Mouse (Mus musculus) kidney, postnatal 4 days (tissue): ENCODE measurements at regions not wholly inside any gene's neighbourhood (a gene's known extent, or its start where the extent isn't known, plus 50 kb on each side); places are given as distances from the start of the nearest gene placed in this dataset.
A peak's percentile ranks its signal among the peaks of the same experiment; 100 is the strongest.

Source experiments
- DNase-seq, 2 experiments: peaks; one replicate each; pipeline ENCODE4 v3.0.0; 2021; ENCODE audit warnings: mixed read lengths in 2 of 2

DNA sequence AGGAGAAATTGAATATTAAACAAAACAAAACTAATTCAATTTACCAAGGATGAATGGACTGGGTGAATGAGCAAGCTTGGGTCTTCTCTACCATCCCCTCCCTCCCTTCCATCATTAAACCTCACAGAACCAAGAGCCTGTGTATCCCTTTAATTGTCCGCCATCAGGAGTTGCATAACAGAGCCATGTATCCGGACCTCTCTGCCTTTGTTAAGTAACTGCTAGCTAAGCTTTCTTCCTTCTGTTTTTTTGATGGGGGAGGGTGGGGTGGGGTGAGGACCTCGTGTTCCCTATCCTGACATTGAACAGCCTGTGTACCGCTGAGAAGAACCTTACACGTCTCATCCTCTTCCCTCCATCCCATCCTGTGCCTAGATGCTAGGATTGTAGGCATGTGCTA, 274.0 kb downstream of the Pmp22 start:
- DNase-seq: no peak

DNA sequence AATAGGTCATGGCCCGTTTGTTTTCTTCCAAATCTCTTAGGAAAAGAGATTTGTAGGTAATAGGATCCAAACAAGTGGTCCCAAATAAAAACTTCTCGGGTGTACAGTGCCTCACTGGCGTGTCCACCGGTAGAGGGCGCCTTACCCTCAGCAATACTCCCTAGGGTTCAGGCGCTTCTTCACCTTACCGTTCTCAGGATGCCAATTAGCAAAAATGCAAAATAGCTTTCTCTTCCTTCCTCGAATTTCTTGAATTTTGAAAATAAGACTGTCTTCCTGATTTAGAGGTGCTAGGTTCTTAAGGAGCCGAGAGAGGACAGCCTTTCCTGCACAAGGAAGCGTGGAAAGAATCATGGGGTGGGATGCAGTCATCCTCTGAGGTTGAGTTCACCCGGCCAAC, 275.9 kb downstream of the Pmp22 start:
- DNase-seq: peak; percentile 91

DNA sequence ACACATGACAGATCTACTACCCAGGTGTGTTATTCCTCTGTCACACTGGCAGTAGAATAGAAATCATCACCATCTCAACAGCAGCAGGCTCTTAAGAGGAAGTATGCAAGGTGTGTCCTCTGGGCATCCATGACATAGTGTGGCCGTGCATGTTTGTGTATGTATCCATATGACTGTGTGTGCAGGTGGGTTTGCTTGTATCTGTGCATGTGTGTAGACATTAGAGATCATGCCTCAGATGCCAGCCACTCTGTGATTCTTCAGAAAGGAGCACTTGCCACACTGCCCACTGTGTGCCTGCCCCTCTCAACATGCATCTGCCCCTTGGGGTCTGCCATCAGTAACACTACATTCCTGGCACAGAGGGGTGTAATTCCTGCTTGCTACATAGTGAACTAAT, 280.6 kb downstream of the Pmp22 start:
- no peak for DNase-seq

DNA sequence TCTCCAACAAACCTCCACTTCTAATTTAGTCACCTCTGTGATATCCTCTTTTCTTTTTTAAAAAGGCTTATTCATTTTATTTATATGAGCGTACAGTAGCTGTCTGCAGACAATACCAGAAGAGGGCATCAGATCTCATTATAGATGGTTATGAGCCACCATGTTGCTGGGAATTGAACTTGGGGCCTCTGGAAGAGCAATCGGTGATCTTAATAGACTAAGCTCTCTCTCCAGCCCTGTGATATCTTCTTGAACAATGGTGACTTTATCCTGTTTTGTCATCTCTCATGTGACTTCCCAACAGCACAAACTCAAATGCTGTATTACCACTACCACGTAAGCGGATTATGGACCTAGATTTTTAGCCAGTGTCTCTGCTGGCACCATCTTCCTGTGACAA, 282.1 kb downstream of the Pmp22 start:
- no peak for DNase-seq

DNA sequence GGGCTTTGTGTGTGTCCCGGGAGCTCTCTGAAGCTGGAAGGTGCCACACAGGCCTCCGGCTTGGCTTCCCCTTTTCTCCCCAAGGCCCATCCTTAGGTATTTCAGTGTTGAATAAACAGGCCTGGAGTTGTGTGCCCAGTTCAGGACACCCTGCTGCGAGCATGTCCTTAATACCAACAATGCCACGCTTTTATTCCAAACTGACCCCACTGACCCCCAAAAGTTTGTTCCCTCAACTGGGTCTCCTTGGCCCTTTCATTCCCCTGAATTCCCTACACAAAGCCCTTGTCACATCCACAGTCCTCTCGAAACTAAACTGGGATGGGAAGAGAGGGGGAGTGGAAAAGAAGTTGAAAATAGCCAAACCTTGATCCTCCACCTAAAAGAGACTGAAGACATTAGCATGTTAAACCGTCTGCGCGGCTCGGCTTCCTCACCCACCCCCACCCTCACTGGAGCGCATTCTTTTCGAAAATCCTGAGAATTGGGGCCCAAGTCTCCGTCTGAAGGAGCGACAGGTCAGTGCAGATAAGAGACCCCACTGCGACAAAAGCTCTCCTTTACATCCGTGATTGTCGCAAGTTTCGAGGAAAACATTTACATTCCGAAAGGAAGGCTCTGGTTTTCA, 283.7 kb downstream of the Pmp22 start:
- no peak for DNase-seq

DNA sequence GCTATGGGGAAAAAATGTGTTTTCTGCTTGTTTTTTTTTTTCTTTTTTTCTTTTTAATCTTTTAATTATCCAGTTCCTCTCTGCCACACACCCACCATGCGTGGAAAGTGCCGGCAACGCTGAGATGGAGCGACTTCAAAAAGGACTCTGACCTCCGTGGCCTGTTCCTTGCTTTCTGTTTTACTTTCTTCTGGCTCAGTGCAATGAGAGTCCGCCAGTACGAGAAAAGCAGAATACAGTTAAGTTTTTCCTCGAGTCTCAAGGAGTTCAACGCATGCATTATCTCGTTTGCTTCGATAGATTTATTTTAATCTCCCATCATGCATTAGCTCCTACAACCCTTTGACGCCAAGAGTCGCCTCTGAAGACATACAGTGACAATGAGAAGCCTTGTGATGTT, 284.3 kb downstream of the Pmp22 start:
- peak; percentile 20 to 33 for DNase-seq

DNA sequence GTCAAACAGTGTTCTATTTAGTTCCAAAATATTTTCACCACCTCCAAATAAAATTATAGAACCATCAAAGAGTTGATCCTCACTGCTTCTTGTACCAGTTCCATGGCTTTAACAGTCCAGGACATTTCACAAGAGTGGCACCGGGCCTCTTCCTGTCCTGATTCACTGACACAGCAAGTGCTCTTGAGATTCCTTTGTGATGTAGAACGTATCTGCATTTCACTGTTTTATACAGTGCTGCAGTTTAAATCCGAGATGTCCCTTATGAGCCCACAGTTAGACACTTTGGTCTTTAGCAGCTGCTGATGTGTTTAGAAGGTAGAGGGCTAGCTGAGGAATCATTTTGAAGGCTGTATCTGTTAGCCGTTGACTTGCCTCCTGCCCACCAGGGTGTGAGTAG, 284.8 kb downstream of the Pmp22 start:
- no peak for DNase-seq

DNA sequence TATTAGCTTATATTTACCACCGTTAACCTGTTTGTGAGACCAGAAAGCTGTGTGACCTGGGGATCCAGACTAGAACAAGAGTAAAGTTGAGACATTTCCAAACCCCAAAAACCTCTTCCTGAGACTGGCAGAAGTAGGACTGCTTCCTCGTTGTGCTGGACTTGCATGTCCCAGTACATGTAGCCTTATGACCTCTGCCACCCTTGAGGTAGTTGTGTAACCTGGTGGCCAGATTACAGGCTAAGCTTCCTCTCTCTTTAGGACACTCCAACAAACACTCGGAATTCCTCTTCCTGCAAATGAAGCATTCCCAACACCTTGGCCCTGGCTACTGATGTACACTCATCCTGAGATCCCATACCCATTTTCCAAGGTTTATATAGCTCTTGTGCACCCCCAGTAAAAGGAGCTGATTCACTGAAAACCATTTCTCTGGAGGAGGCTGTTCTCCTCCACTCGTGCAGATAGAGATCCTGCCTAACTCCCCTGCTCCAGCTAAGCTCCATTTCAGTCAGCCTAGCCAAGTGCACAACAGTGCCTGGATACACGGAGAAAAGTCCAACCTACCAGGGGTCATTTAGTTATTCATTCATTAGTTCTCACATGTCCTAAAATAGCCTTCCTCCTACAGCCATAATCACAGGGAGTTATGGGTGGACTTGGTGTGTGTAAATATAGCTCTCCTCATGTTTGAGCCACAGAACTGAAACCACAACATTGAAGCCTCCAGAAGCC, 289.4 kb downstream of the Pmp22 start:
- no peak for DNase-seq

DNA sequence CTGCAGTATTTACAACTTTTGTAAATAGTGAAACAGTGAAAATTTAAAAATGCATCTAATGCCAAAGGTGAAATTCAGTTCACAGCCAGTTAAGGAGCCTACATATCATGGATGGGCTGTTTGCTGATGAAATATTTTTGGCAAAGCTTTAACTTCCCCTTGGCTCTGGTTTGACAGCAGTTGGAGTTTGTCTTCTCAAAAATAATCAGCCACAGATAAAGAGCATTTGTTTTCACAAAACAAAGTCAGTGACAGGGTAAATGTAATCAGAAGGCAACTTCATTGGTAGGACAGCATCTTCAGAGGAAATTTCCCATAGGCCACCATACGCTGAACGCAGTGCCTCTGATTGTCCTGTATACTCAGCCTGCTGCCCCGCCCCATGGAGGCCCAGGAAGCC, 291.6 kb downstream of the Pmp22 start:
- no peak for DNase-seq

DNA sequence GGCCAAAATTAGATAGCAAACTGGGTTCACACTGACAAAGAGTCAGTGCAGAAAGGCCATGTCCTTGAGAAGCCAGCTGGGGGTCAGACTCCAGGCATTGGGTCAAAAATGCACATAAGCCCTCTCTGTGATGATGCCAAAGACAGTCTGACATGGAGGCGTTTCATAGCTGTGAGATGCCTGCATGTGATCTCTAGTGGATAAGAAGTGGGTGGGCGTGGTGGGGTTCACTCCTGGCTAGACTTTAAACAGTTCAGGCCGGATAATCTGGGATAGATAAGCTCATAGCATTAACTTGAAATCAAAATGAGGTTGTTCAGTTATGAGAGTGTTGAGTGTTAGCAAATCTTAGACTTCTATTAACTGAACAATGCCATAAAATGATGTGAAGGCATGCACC, 293.3 kb downstream of the Pmp22 start:
- DNase-seq: no peak

DNA sequence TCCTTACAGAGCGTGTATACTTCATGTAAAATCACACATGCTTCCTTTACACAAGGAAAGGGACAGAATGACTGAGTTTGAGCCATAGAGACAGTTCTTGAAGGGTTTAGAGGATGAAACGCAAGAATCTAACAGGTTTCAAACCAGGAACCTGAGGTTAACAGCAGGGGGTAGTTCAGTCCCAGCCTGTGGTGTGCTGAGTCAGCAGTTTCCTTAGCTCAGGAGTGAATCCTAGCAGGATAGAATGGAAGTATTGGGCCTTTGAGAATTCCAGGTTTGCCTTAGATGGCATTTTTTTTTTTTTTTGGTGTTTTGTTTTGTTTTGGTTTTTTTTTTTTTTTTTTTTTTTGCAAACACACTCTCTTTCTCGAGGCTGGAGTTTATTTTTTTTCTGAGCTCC, 295.5 kb downstream of the Pmp22 start:
- no peak for DNase-seq

DNA sequence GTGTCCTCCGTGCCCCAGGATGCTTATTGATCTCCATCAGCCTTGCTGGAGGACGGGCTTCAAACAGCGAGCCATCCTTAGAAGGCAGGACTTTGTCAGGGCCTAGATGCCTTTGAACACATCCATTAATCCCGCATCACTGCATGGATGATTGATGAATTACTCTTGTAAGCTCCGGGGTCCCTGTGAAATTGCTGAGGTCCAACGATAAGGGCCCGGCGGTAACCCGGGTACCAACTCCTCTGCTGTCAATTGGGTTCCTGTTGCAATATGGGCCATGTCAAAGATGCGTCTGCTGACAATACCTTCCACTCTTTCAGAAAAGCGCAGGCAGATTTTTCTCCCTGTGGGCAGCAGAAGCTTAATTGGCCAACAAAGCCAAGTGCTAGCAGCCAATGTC, 297.0 kb downstream of the Pmp22 start:
- DNase-seq: no peak

DNA sequence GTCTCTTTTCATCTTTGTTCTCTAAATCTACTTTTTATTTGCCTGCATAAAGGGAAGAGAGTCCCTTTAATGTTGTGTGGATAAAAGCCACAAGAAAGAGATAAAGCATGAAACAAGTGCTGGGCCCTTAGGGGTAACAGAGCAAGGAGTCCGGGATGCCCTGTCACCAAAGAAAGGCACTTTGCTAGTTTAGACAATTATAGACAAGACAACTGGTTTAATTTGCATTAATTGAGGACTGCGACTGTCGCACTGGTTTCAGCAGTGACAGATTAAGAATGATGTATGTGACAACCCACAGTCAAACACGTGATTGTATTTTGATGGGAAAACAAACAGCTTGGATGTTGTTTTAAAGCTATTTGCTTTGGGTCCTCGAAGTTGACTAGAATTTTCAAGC, 325.0 kb downstream of the Pmp22 start:
- no peak for DNase-seq

DNA sequence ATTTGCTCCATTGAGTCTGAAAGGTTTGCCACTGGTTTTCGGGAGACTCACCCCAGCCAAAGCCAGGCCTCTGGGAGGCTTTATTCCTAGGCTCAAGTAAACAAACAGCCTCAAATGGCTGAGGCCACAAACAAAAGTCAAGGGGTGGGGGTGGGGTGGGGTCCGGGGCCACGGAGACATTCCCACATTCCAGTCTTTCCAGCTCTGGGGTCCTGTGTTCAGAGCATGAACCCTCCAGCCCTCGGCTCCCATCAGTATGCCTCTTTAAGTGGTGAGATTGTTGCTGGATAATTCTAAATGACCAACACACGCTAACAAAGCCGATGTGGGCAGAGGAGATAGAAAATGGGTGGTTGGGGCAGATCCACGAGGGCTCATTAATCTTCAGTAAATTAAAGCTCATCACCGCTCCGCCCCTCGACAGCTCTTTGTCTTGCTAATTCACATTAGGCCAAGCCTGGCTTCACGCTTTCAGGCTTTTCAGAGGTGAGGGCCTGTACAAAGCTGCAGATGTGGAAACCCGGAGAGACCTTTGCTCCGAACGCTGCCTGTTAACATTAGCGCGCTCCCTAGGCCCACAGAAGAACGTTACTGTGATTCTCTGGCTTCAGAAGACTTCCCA, 326.2 kb downstream of the Pmp22 start:
- no peak for DNase-seq

DNA sequence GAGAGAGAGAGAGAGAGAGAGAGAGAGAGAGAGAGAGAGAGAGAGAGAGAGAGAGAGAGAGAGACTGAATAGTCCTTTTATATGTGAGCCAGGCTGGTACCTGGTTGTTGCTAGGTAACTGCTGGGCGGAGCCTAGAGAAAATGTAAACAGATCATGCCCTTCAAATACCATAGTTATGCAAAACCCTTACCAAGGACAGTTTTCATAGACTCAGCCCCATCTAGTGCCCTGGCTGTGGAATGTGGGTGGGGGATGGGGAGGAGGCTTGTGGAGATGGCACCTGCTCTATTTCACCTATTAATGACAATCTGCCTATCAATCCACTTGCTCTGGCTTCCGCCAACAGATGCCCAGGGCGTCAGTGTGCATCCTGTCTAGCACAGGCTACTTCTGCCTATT, 327.6 kb downstream of the Pmp22 start:
- DNase-seq: peak; percentile 8 to 30

DNA sequence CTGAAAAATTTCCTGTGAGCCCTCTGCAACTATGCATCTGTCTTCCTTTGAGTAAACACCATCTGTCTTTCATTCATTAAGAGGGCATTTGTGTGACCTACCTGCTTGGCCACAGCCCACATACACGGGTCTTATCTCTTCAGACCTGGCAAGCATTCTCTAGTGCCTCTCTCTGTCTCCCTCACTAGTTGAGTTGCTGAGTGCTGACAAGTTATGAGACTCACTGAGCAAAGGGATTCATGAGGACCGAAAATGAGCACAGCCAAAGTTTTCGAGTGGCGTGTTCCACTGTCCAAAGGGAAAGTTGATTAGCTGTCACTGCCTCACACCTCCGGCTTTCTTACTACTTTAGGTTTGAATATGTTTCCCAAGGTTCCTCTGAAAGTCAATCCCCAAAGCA, 328.5 kb downstream of the Pmp22 start:
- DNase-seq: no peak

DNA sequence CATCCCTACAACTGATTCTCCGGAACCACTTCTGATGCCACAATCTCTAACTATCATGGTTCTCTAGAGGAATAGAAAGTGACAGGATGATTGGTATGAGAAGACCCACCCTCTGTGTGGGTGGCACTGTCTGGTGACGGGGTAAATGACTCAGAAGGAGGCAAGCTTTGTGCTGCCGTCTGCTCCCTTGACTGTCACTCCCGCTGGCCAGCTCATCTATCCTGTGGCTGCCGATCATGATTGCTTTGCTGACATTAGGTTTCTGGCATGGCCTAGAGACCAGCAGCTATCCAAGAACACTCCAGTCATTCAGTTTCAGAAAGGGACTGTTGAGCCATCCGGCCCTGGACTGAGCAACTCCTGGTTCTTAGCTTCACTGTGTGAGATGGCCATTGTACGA, 331.4 kb downstream of the Pmp22 start:
- DNase-seq: no peak

DNA sequence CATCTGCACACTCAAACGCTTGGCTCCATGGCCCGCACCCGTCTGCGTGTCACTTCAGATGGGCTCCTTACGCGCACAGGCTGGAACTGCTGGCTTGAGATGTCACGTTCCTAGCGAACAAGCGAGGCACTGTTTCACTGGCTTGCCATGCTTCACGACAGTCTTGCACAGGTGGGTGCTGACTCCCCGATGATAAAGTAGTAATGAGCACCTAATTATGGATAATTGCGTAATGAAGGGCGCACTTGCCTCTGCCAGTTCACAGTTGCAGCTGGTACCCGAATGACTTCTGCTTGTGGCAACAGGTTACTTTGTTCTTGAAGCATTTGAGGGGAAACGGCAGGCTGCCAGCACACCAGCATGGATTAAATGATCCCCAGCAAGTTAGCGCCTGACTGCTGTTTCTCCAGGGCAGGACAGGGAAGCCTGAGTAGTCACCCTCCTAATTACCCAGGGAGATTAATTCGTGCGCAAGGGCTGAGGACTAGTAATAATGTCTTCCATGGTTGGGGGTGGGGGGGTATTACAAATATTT, 335.1 kb downstream of the Pmp22 start:
- DNase-seq: peak; percentile 24 to 58

DNA sequence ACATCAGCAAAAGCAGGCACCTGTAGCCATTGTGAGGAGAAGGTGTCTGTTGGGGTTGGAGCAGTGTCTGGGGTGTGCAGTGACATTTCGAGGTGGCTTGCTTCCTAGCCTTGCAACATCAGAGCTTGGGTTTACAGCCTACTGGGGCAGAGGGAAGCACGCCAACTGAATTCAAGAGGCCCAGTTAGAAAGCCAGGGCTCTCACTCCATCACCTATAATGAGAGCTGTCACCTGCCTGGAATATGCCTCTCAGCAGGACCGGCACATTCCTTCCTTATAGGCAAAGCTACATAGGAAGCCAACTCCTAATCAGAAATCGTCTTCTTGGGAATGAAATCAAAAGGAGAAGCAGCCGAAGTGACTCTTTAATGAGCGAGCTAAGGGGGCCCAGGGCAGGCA, 337.2 kb downstream of the Pmp22 start:
- DNase-seq: no peak

DNA sequence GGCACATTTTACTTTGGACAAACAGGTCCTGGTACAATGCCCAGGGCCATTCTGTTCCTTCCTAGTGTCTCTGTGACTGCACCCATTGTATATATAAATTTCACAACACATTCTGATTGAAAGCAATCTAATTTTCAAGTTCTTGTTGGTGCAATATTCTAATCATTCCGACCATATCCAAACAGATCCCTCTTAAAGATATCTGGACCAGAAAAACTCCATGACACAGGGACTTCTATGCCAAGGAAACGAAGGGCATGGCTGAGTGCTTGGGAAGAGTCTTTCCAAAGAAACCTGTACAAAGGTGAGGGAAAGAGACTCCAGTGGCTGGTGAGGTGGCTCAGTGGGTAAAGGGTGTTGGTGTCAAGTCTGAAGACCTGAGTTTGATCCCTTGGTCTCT, 337.8 kb downstream of the Pmp22 start:
- no peak for DNase-seq

DNA sequence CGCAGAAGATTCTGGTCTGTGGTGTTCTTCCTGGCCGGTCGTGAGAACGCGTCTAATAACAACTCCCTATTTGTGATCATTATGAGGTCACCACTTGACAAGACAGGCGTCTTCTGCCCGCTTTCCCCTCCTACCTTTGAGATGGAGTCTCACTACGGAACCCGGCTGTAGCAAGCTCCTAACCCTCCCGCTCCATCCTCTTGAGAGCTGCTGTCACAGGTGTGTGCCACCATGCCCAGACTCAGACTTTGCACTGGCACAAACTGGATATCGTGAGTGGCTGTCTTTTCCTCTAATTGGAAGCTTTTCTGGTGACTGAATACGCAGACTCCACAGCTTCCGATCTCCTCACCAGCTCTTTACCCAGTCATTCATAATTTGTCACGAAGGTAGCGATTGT, 346.0 kb downstream of the Pmp22 start:
- DNase-seq: no peak

DNA sequence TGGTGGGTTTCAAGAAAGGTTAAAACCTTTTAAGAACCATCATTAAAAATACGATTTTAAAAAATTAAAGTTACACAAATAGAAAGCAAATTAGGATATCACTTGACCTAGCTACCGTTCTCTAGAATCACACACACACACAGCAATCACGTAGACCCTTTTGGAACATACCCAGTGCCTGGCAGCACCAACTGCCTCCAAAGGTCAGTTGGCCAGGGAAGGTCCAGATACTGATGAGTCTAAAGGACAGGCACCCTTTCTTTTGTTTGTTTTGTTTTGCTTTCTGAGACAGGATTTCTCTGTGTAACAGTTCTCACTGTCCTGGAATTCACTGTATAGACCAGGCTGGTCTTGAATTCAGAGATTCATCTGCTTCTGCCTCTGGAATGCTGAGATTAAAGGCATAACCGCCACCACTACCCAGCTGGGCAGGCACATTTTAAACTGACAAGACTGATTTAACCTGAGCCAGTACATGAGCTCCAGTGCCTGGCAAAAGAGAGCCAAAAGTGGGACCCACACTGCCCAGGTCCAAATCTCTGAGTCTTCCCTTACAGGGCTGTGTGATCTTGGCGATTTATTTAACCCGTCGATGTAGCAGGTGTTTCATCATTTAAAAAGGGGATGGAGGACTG, 353.0 kb downstream of the Pmp22 start:
- DNase-seq: no peak

DNA sequence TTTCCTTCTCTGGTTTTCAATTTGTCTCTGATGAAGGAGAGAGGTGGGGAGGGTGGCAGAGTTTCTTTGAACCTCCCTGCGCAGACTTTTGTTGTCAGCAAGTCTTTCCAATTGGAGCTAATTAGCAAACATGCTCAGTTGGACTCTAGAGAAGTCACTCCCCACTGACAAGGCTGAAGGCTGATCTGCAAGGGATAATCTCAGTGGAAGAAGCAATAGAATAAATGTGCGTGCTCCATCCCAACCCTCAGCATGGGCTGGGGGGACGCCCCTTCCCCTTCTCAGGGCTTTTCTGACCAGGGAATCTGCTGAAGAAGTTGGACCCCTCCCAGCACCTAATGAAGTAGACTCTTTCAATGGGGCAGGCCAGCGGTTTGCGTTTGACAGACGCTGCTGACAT, 353.8 kb downstream of the Pmp22 start:
- no peak for DNase-seq

DNA sequence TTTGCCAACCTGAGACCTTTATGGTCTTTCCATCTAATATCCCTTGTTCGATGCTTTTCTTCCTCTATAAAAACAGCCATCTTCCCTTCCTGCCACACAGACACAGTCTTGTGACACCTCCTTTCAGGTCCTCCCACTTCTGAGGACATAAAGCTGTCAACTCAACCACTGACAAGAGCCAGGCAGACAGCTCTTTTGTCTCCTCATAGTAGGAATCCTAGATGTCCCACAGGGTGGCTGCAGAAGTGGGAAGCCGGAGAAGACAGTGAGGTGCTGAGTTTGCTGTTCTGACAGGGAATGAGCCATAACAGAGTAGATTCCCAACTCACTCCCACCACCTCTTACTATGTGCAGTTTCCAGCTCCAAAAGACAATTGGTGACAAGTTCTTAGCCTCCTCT, 358.4 kb downstream of the Pmp22 start:
- DNase-seq: peak; percentile 9 to 21
